Mouse (Mus musculus) kidney, postnatal 36 days (tissue): ENCODE measurements around the gene Chmp3.

ENCODE experiments used
- DNase-seq, 2 experiments: peaks; one replicate each; pipeline ENCODE4 v3.0.0; 2021 to 2022; ENCODE audit warnings: mixed read lengths in 2 of 2

Chmp3 gene

DNA sequence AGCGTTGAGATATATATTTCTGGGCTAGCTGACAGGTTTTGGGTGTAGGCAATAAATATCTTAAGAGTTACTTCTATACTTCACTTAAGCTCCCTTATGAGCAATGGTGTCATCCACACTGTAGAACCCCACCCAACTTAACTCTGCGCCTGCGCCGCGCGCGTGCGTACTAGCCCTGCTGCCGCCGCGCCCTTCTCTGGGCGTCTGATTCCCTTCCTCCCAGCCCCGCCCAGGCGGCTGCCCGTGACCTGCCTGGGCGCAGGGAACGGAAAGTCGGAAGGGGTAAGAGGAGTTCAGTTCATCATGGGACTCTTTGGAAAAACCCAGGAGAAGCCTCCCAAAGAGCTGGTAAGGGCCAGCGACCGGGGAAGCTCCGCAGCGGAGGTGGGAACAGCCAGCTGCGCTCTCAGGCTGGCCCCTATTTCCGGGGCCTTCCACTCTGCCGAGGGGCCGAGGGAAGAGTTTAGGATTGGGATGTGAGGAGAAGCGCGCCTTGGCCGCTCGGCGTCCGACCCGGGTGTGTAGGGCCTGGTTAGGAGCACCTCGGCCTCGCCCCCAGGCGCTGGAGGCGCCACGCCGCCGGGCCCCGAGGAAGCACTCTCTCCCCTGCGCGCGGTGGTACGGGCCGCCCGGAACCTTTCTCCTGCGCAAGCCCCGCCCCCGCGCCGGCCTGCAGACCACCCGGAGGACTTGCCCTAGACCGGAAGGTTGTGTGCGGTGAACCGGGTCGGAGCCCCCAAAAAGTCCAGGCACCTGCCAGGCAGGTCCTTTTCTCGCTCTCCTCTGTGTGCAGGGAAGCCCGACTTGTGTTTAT, at the start of gene Chmp3:
Gene Chmp3, plus strand, starts transcription at position 112 of the 814 bp plus-strand sequence.
- DNase-seq: peak; percentile 97 to 98

GRCm38 (mm10) chr6:71494341-71495020, 49.1 kb upstream of the Chmp3 start:
- peak; percentile 36 to 71 for DNase-seq

- DNase-seq: no peak
Measured at GRCm38 (mm10) chr6:71500575-71500974, 43.0 kb upstream of the Chmp3 start.

- DNase-seq: no peak
Measured at GRCm38 (mm10) chr6:71503001-71503400, 40.6 kb upstream of the Chmp3 start.

GRCm38 (mm10) chr6:71503670-71504069, 39.9 kb upstream of the Chmp3 start:
- DNase-seq: no peak

DNA sequence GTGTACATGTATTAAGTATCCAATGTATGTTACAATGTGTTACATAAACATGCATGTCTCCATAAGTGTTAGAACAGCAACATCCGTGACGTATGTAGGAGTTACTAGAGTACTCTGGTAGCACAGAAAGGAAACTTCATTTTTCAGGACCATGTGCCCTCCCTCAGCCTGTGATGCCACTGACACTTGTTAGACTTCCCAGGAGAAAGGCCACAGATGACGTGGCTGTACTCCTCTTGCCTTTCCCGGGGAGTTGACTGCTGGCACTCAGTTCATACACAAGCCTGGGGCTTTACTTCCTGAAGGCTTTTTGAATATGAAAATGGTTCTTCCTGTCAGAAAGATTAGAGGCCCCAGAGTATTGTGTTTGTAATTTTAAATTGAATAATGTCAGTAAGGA, 39.5 kb upstream of the Chmp3 start:
- no peak for DNase-seq

DNA sequence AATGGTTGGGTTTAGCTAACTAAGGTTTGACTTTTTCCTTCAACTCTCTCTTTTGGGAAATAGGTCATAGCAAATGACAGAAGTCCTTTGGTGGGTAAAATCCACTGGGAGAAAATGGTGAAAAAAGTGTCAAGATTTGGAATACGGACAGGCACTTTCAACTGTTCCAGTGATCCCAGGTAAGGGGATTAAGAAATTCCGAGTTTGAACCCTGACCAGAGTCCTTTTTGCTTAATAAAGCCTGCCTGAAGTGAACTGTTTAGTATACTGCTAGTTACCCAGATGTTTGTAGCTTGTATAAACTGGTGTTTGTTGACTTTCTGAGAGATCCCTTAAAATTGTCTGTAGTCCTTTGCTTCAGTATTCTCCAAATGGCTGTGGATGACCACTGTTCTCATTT, 37.9 kb upstream of the Chmp3 start:
- DNase-seq: no peak

DNA sequence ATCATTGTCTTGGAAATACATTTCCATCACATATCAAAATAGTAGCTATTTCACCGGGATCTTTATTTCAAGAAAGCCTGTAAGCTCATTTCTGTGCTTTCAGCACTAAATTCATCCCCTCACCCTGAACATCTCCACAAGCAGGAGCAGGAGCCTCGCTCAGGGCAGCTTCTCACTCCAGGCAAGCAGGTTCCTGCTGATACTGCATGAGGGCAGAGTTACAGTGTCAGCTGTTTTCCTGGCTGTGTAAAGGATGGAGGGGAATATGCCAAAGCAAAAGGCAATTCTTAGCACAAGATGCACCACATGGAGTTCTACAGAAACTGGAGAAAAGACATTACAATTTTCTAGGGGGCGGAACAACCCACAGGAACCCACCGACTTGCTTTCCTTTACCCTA, 24.1 kb upstream of the Chmp3 start:
- DNase-seq: no peak

DNA sequence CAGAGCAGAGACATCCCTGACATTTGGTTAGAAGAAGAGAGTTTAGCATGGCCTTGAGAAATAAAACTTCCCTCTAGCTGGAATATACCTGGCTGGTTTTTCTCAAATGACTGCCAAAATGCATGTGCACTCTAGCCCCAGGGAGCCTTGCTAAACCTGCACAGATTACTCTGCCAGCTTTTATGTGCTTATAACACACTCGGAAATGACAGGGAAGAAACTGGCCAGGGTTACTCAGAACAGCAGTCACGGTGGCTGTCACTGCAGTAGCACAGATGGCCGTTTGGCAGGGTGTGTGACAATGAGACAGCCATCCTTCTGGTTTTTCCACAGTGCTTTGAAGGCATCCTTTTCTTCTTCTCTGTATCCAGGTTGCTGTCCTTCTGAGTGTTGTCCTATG, 18.0 kb upstream of the Chmp3 start:
- DNase-seq: no peak

- no peak for DNase-seq
Measured at GRCm38 (mm10) chr6:71527056-71527455, 16.5 kb upstream of the Chmp3 start.

GRCm38 (mm10) chr6:71527826-71528225, 15.8 kb upstream of the Chmp3 start:
- DNase-seq: no peak

- no peak for DNase-seq
Measured at GRCm38 (mm10) chr6:71530176-71530575, 13.4 kb upstream of the Chmp3 start.

DNA sequence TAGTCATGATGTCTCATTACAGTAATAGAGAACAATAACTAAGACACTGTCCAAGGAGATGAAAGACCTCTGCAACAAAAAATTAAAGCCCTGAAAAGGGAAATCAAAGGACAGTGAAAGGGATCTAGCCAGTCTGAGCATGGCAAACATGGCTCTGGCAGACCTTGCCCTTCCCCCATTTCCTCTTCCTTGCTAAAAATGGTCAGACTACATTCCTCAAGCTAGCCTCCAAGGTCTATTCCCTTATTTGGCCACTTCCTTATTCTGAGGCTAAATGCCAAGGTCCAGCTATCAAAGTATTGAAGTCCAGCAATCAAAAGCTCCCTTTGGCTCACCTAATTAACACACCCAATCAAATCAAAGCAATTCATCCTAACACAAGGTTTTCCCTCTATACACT, 6.3 kb upstream of the Chmp3 start:
- peak in 1 of 2 experiments; percentile 13 for DNase-seq

GRCm38 (mm10) chr6:71555507-71555951, 11.9 kb downstream of the Chmp3 start:
- DNase-seq: no peak

DNA sequence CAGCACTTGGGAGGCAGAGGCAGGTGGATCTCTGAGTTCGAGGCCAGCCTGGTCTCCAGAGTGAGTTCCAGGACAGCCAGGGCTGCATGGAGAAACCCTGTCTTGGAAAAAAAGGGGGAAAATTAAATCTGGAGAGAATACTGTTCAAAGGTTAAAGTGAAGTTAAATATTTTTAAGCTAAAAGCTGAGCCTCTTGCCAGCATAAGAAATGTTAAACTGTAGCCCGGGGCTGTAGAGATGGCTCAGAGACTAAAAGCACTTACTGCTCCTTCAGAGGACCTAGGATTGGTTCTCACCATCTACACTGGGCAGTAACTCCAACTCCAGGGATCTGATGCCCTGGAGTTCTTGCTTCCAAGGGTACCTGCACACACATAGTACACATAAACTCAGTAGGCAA, 13.2 kb downstream of the Chmp3 start:
- DNase-seq: peak; percentile 22 to 29

- DNase-seq: no peak
Measured at GRCm38 (mm10) chr6:71568616-71569015, 25.0 kb downstream of the Chmp3 start.

GRCm38 (mm10) chr6:71569025-71569424, 25.4 kb downstream of the Chmp3 start:
- no peak for DNase-seq

DNA sequence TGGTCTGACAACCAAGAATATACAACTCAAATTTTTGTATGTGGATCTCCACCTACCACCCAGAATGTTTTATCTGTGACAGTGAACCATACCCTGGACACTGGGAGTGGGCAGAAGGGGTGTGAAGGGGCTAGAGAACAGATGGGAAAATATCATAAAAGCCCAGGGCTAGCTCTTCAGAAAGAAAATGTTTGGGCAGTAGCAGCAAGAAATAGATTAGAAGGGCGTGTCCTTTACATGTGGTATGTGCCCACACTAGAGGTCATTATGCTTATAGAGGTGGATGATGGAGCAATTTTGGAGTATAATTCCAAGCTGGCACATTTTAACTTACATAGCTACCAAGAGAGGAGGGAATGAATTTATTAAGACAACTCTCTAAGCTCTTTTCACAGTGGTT, 31.8 kb downstream of the Chmp3 start:
- DNase-seq: no peak

DNA sequence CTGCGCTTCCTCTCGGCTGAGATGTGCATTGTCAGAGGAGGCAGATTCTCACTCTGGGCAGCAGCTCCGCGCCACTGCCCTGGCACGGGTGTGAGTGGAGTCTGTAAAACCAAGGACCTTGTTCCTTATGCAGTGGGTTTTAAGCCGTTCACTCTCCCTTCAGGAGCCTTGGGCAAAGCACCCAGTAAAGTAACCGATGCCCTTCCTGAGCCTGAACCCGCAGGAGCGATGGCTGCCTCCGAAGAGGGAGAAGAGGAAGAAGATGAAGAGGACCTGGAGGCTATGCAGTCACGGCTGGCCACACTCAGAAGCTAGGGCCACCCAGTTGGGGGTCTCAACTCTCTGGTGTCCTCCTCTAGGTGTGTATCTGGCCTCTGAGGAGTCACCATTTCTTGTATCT, 35.9 kb downstream of the Chmp3 start:
- DNase-seq: no peak

- DNase-seq: no peak
Measured at GRCm38 (mm10) chr6:71583198-71583597, 39.6 kb downstream of the Chmp3 start.

DNA sequence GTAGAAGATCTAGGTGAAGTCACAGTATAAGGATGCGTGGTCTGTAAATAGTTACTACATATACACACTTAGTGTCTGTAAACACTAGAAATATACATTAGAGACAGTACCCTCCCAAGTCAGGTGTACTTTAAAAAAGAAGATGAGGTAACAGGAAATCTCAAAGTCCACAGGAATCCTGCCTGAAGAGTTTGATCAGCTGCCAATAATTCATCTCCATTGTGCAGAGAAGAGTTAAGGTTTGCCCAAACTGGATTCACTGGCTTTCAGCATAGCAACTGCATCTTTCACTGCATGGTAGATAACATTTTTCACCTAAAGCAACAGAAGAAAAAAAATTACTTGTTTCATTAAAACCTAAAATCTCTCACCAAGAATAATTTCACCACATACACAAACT, 45.8 kb downstream of the Chmp3 start:
- peak in 1 of 2 experiments; percentile 28 for DNase-seq

DNA sequence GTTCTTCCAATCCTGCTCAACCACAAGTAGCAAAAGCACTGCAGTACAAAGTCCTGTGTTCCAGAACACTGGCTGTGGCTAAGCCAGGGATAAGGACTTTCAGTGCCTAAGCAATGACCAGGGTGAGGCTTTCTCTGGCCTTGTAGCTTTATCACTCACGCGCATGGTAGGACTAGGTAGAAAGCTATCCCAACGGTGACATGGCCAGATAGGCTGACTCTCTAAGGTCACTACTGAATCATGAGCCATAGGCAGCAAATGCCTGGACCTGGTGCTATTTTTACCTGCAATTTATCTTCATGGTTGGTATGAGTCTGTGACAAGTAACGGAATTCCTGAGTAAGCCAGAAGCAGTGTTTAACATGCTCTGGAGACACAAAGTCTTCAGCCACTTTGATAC, 46.6 kb downstream of the Chmp3 start:
- peak; percentile 21 to 39 for DNase-seq

DNA sequence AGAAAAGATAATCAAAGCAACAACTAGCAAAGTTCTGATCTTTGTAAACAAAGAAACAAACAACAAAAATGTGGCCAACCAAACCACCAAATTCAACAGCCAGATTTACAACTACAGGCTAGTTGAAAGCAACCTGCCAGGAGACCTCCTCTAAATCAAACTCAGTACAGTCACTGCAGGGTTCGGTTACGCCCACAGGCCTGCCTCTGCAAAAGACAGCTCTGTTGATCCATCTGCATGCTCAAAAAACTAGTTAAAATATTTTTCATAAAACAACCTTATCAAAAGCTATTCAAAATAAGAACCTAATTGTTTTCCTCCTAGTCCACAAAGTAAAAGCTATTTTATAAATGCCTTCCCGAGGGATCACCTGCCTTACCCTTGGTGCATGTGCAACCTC, 64.2 kb downstream of the Chmp3 start:
- no peak for DNase-seq

- no peak for DNase-seq
Measured at GRCm38 (mm10) chr6:71608994-71609393, 65.4 kb downstream of the Chmp3 start.
